Mouse (Mus musculus) kidney, adult 2 months (tissue): ENCODE measurements around the gene Tgds.

Experiments
- CTCF ChIP-seq: fragments of 200-500 bp; conservative IDR thresholded peaks from 2 replicates; pipeline ENCODE4 v1.5.1; 2011; ENCODE audit warnings: low read depth, mild to moderate bottlenecking, control low read depth, low read length, moderate library complexity, mixed read lengths; ENCODE audit not compliant: insufficient read depth, insufficient read length
- POLR2A ChIP-seq: fragments of 200-500 bp; IDR thresholded peaks from one replicate; pipeline ENCODE4 v1.6.1; 2011; ENCODE audit warnings: low read depth, low read length, control low read depth

DNA sequence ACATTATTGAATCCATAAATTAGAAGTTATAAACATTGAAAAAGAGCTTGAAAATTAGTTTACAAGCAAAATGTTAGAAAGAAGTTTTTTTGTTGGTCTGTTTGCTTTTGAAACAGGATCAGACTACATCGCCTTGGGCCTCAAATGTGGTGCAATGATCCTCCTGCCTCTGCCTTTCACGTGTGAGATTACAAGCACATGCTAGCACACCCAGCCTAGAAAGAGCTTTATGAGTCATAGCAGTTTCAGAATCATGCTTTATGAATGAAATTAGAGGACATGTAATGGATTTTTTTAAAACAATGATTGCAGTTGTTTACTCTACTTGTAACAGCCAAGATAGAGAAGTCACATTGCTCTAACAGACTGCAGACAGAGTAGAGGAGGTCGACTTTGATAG is 29.2 kb upstream of the Tgds start:
- TF ChIP-seq CTCF (no peak), POLR2A (no peak)
